Mouse (Mus musculus): ENCODE measurements around the gene Aatf.

The Aatf gene

DNA sequence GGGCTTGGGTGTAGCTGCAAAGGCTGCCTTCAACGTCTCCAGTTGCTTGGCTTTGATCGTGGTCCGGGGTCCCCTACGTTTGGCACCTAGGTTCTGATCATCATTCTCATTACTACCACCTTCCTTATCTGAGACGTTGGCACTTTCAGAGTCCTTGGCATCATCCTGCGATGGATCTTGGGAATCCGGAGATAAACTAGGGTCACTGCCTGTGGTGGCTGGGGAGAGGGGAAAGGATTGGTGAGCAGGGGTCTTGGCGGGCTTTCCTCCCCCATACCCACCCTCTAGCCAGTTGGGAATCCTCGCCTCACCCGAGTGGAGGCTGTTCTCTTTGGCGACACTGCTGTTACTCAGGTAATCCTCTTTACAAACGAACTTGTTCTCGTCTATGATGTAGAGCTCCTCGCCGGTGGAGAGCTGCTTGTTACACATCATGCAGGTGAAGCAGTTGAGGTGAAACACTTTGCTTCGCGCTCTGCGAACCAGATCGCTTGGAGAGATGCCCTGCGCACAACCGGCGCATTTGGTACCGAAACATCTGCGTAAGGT lies 8.5 kb upstream of the Aatf start:
- no peak for DNase-seq (ENCODE audit: low spot score in 2 of 2)

DNA sequence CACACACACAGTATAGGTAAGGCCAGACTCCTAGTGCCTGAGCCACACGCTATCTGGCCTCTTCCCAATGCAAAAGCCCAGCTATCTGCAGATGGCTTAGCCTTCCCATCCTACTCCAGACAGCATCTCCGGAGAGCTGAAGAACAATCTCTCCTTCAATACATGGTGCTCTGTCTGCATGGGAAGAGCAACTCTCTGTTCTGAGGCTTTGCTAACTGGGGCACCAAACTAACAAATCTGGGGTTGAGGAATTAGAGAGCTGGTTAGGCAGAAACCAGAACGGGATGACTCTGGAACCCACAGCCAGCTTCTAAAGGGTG lies 7.7 kb upstream of the Aatf start:
- DNase-seq (ENCODE audit: low spot score in 2 of 2), result no peak

- no peak for DNase-seq (ENCODE audit: low spot score in 2 of 2)
These were observed 7.1 kb upstream of the Aatf start for GRCm38 (mm10) chr11:84520269-84521070.

DNA sequence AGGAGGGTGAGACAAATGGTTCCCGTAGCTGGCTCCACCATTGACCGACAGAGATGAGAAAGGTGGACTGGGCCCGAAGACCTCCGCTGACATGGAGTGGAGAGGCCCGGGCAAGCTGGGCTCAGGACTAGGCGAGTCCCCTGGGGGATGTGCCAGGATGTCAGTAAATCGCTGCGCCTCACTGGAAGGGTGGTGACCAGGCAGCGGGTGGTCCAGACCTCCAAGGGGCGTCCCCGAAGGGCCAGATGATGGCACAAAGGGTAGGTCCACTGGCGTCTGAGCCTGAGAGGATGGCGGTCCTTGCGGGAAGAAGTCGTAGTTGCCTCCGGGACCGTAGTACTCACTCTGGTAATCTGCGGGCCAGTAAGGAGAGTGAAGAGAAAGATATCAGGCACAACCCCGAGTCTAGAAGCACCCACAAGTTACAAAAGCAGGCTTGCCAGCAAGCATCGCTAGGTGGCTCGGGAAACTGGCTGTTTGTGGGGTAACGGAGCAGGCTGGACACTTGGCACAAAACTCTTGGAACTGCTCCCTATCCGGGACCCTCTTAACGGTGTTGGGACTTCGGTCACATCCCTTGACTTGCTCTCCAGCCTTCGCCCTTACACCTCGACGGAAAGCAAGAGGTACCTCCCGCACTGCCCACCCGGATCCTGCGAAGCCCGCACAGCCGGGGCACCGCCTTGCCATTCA lies 6.4 kb upstream of the Aatf start:
- DNase-seq (ENCODE audit: low spot score in 2 of 2), result no peak

DNA sequence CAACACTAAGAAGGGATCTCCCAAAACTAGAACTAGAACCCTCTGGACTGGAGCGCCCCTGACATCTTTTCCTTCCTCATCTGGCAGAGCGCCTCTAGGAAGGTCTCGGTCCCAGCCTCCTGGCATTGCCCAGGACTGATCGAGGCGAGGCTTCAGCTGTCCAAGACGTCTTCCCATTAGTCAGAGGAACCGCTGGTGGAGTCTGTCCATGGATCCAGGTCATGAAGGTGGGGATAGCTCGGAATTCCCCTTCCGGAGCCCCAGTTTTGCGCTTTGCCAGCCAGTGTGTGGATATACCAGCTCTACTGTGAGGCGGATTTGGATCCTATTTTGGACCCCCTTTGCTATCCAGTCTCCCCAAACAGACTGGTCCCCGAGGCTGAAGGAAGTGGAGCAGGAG lies 5.7 kb upstream of the Aatf start:
- DNase-seq (ENCODE audit: low spot score in 2 of 2), result no peak

GRCm38 (mm10) chr11:84518261-84518660 lies 4.9 kb upstream of the Aatf start:
- no peak for DNase-seq (ENCODE audit: low spot score in 2 of 2)

DNA sequence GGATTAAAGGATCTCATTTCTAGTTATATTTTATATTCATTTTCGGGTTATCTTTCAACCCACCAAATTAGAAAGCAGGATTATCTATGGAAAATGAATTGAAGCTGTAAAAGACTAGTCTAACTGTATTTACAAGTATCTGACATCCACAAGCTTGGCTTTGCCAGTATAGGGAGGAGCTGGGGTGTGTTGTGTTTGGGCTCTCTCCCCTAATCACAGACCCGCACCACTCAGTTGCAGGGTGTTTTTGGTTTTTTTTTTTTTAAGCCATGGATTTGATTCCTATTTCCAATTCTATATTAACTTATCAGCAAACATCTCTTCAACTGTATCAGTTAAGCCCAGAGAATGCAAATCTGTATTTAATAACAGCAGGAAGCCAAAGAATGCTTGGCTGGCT lies 4.1 kb upstream of the Aatf start:
- no peak for DNase-seq (ENCODE audit: low spot score in 2 of 2)

DNA sequence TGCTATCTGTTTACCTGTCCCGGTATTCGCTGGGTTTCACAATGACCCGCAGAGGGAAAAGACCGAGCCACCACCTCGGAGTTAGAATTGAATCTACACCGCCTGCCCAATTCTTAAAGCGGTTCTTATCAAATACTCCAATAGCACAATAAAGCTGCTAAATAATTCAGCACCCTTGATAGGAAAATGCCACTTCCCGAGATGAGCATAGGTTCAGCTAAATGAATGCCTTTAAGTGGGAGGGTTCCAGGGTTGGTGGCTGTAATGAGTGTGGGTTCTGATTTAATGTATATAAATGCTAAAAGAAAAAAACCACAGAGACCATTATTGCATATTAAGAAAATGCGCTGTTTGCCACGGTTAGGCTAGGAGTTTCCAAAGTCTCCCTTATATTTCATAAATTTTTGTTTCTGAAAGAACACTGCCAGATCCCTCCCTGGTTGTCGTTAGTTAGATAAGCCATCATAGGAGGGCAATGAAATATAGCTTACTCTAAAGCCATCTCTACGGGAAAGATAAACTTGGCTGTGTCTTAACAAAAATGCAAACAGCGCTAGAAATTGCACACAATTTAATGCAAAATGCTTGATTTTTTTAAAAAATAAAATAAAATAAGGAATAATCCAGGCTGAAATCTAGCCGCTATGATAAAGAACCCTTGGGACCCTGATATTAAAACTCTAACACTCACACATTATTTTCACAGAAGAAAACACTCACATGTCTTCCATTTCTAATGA lies 3.3 kb upstream of the Aatf start:
- no peak for DNase-seq (ENCODE audit: low spot score in 2 of 2)

- DNase-seq (ENCODE audit: low spot score in 2 of 2), result no peak
These were observed 1.3 kb downstream of the Aatf start for GRCm38 (mm10) chr11:84512031-84512430.

- no peak for DNase-seq (ENCODE audit: low spot score in 2 of 2)
These were observed 9.0 kb downstream of the Aatf start for GRCm38 (mm10) chr11:84504296-84504695.

DNA sequence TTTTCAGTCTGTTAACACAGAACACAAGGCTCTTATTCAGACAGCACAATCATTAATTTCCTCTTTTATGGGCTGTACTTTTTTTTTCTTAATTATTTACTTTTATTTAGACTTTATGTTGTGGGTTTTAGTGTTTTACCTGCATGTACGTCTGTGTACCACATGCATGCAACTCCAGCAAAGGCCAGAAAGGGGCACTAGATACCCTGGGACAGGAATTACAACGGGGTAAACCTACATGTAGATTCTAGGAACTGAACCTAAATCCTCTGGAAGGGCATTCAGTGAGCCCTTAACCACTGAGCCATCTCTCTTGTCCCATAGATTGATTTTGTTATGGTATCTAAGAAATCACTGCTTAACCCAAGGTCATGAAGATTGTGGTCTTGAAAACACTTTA lies 15.4 kb downstream of the Aatf start:
- DNase-seq (ENCODE audit: low spot score in 2 of 2), result no peak

- no peak for DNase-seq (ENCODE audit: low spot score in 2 of 2)
These were observed 16.4 kb downstream of the Aatf start for GRCm38 (mm10) chr11:84496901-84497300.

DNA sequence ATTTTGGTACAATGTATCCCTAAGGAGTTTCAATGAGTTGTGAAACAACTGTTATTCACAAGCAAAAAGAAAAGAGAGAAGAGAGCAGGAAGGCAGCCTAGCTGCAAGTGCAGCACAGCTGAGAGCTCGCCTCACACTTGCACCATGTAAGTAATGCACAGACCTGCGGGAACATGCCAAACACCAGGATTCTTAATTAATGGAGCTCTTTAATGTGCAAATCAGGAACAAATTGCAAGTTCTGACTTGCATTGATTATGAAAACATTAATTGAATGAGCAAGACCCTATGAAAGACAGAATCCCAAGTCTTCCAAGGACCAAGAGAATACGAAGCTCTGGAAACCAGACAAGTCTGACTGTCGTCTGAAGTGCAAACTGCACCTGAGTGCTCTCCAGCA lies 17.5 kb downstream of the Aatf start:
- no peak for DNase-seq (ENCODE audit: low spot score in 2 of 2)

DNA sequence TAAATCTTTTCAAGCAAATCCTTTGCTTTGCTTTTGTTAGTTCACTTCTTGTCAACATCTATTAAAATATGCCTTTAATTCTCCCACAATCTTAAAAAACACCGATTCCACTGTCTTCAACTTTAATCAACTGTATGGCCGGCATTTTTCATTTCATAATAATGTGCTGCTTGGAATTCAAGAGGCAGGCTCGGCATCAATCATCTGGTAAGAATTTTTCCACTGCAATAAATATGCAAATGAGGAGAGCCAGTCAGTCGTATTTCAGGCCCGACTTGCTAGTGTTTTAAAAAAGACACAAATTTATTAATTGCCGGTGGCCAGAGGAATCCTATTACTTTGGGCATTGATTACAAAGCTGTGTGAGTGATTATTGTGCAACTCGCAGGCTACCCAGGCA lies 31.7 kb downstream of the Aatf start:
- DNase-seq (ENCODE audit: low spot score in 2 of 2), result no peak

- no peak for DNase-seq (ENCODE audit: low spot score in 2 of 2)
These were observed 32.9 kb downstream of the Aatf start for GRCm38 (mm10) chr11:84480451-84480850.

DNA sequence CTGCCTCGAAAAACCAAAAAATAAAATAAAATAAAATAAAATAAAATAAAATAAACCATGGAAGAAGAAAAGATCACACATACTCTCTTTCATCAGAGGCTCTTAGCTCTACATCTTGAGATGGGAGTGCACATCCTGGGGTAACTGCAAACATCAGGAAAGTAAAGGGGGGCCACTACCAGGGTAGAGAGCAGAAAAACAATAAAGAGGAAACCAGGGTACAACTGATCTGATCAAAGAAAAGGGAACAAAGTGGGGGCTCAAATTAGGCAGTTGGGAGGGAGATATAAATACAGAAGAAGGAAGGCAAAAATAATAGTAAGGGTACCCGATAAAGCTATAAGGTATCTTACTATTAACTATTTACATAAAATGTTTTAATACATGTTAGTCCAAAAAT lies 36.7 kb downstream of the Aatf start:
- no peak for DNase-seq (ENCODE audit: low spot score in 2 of 2)

- no peak for DNase-seq (ENCODE audit: low spot score in 2 of 2)
These were observed 37.3 kb downstream of the Aatf start for GRCm38 (mm10) chr11:84475991-84476390.

- DNase-seq (ENCODE audit: low spot score in 2 of 2), result no peak
These were observed 40.1 kb downstream of the Aatf start for GRCm38 (mm10) chr11:84473093-84473667.

GRCm38 (mm10) chr11:84464571-84464970 lies 48.8 kb downstream of the Aatf start:
- peak in 1 of 2 experiments; percentile 7 for DNase-seq (ENCODE audit: low spot score in 2 of 2)

DNA sequence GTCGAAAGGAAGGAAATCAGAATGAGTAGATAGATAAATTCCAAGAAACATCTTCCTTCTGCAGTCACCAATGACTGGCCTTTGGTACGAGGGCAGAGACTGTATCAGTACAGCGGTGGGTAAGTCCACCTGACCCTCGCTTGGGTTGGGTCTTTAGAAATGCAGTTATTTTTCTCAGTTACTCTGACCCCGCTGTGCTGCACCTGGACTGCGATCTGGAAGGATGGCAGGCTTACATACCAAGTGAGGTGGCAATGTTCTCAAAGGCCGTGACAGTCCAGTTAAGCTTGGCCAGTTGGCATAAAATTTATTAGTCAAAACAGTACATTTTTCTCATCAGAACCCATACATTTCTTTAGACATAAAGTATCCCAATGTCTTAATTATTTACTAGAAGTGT lies 59.4 kb downstream of the Aatf start:
- no peak for DNase-seq (ENCODE audit: low spot score in 2 of 2)

- no peak for DNase-seq (ENCODE audit: low spot score in 2 of 2)
These were observed 70.6 kb downstream of the Aatf start for GRCm38 (mm10) chr11:84442554-84443331.
